Mouse (Mus musculus): ENCODE results near the gene H2-DMb2.
"Not testable (repeated sequence)": the region's sequence is repeated elsewhere in the genome, so short reads cannot be mapped to it uniquely, and the experiment has no call there.

The H2-DMb2 gene

DNA sequence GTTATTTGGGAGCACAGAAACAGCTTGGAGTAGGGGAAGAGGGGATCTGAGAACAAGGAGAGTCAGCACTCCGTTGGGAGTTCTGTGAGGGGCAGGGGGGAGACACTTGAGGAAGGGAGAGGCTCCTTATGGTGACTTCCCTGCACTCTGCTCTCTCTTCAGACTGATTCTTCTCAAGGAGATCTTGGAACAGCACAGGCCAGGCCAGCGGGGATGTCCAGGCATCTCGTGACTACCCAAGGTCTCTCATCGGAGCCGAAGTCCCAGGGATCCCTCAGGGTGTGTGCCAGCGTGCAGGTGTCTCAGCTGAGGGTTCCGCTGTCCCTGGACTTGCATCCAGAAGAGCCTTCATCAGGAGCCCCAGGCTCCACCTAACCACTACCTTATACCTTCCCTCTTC, 4.5 kb upstream of the H2-DMb2 start:
- DNase-seq, result no peak

DNA sequence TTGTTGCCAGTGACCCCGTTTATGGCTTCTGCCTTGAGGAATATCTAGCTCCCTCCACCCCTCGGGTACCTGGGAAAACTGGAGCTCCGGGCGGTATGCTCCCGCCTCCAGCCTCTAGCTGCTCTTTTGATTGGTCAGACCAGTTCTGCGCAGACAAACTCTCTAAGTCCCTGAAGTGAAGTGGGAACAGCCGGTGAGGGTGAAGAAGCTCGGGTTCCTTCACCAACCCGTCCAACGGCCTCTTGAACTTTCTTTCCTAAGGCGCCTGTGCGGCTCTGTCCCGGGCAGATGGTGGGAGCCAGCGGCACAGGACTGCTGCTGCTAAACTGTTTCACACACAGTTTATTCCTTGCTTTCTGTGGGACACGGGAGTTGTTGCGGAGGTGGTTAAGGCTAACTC, 3.7 kb upstream of the H2-DMb2 start:
- peak; percentile 72 for DNase-seq

DNA sequence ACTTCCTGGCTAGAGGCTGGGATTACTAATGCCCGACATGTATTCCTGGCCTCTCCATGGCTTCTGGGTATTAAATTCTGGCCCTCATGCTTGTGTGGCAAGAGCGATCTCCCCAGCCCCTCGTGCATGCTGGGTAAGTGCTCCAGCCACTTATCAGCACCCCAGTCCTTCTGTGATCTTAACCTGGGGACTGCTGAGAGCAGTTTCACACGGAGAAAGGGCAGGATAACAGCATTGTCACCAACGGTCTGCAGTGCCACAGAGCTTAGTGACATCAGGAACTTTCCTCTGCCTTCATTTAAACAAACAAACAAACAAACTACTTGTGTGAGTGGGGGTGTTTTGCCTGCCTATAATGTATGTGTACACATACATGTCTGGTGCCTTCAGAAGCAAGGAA, 2.9 kb upstream of the H2-DMb2 start:
- DNase-seq, result no peak

DNA sequence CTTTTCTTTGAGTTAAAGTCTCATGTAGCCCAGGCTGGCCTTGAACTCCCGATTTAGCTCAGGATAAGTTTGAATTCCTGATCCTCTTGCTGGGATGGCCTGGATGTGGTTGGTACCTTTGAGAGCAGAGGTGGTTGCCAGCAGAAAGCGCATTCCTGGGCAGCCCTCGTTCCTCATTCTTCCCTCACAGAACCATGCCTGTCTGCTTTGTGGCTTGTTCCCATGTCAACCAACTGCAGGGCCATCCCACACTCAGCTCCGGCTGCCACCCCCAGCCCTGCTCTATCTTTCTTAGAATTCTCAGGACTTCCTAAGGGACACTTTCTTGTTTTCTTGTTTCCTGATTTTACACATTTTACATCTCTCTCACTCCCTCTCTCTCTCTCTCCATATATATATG, 1.7 kb upstream of the H2-DMb2 start:
- DNase-seq, result no peak

DNA sequence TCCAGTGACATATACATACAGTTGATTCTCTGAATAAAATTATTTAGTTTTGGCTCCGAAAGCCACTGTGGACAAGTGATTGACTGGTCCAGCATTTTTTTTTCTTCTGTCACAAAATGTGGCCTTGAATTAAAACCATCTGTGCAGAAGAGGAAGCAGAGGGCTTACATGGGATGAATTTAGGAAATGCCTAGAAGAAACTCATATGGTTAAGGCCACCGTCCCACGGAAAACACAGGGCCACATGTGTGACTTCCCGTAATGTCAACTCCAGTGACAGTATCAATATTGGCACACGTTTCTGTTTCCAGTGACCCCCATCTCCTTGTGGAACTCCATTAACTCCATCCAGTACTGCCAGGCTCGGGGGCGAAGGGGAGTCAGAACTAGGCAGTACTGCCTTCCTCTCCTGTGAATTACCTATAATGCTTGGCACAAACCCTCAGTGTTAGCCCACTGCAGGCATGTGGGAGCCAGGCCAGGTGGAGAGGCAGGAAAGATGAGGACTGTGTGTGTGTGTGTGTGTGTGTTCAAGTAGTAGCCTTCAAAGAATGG, 574 bp upstream of the H2-DMb2 start:
- DNase-seq, result no peak

DNA sequence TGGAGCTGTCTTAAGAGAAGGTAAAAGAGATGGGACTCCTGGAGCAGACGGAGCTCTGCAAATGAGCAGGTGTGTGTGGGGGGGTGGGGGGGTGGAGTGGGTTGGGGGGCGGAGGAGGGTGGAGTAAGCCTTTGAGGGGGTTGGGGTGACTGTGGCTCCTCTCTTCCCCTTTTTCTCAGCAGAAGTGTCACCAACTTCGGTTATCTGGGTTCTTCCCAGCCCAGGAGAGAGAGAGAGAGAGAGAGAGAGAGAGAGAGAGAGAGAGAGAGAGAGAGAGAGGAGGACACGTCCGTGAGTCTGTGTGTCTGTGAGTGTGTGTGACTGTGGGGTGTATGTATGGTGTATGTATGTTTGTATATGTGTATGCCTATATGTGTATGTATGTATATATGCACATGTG, 354 bp downstream of the H2-DMb2 start:
- DNase-seq, result no peak

DNA sequence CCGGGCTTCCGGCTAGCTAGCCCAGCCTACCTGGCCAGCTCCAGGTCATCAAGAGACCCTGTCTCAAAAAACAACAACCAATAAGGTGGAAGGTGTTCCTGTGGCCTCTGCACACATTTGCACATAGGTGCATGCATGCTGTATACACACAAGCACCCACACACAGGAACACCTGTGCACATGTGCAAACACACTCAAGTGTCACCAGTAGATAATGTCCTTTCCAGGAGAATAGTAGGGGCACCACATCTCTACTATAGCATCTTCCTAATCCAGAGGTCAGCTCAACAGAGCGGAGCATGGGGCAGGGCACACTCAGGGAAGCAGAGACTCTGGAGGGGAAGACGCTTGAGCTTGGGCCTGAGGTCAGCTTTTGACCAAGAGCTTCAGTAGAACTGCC, 1.1 kb downstream of the H2-DMb2 start:
- not testable (repeated sequence) for DNase-seq

DNA sequence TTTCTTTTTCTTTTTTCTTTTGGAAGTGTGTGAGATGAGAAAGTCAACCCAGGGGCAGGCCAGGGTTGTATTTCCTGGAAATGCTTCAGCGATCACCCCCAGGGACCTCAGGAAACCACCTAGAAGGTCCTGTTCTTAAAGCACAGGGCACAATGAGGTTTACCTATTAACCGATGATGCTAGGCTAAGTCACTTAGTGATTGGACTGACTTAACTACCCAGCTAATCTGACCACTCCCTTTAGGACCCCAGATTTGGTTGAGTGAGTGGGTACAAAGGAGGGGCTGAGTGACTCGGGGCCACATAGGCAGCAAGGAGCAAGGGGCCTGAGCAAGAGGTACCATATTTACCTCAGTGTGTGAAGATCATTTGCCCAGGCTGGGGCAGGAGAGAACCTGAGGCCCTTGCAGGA, 1.9 kb downstream of the H2-DMb2 start:
- no peak for DNase-seq

DNA sequence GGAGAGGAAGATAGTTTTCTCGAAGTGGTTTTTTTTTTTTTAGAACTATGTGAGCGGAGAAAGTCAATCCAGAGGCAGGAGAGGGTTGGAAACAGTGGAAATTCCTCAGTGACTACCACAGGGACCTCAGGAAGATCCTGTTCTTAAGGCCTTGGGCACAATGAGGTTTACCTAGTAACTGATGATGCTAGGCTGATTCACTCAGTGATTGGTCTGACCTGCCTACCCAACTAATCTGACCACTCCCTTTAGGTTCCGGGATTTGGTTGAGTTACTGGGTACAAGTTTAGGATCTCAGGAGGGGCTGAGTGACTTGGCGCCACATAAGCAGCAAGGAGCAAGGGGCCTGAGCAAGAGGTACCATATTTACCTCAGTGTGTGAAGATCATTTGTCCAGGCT, 9.8 kb downstream of the H2-DMb2 start, which contains the start of gene H2-DMb1:
H2-DMb1 (plus strand) TSS at position 150 of the 400 bp plus-strand sequence.
- DNase-seq, result peak; percentile 81

DNA sequence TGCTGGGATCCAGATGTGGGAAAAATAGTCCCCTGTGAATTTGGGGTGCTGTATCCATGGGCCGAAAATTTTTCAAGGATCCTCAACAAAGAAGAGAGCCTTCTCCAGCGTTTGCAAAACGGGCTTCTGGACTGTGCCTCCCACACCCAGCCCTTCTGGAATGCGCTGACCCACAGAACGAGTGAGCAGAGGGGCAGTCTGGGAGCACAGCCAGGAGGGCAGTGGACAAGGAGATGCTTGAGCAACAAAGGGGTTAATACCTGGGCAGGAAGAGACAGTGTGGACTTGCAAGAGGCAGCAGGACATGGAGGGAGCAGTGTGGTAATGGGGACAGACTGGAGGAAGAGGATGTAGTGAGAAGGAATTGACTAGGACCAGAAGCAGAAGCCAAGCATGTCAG, 12.4 kb downstream of the H2-DMb2 start:
- DNase-seq, result peak; percentile 41

DNA sequence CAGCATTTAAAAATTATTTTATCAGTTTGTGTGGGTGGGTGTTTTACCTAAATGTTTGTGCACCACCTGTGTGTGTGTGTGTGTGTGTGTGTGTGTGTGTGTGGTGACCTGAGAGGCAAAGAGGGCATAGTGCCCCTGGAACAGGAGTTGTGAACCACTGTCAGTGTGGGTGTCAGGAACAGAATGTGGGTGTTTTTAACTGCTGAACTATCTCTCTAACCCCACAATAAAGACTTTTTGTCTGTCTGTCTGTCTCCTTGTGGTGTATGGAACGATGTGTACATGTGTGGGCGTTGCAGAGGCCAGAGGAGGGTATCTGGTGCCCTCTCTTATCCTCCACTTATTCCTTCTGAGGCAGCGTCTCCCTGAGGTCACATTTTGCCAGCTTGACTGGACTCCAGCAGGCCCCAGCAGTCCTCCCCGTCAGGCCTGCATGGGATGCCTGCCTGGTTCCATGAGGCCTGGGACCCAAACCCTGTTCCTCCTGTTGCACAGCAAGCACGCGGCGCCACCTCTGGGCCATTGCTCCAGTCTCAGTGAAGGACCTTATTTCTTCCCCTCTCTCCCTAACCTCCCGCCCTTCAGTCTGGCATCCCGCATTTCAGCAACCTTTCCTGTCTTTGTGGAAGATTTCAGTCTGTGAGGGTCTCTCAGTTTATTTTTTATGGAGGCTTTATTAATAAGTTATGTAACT, 21.2 kb downstream of the H2-DMb2 start:
- DNase-seq, result no peak

DNA sequence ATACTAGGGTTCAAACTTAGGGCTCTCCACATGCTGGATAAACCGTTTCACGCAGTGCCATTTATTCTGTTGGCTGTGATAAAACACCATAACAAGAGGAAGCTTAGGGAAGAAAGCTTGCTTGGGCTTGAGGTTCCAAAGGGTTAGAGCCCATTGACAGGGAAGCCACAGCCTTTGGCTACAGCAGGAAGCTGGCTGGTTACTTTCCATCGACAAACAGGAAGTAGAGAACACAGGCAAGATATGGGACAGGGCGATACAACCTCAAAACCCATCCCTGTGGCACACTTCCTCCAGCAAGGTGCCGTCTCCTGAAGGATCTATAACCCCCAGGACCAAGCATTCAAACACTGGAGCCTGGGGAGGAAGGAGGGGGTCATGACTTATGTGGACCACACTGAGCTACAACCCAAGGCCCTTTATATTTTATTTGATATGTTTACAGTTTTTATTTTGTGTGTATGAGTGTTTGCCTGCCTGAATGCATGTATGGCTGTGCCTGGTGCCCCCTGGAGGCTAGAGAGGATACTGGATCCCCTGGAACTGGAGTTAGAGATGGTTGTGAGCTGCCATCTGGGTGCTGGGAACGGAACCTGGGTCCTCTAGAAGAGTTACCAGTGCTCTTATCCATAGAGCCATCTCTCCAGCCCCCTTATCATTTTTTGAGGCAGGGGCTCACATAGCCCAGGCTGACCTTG, 22.1 kb downstream of the H2-DMb2 start:
- DNase-seq, result no peak

DNA sequence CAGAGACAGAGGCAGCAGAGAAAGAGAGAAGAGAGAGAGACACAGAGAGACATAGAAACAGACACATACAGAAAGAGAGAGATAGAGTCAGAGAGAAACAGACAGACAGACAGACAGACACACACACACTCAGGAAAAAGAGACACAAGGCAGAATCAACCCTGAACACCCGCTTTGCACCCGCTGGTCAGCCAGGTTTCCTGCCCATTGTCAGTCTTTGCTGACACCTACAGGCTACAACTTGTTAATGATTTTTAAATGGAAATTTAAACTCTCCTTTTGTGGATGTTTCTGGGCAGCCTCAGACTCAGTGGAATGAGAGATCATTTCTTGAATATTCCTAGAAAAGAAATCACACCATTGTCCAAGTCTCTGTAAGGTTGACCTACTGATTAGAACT, 26.2 kb downstream of the H2-DMb2 start:
- DNase-seq, result peak; percentile 50

DNA sequence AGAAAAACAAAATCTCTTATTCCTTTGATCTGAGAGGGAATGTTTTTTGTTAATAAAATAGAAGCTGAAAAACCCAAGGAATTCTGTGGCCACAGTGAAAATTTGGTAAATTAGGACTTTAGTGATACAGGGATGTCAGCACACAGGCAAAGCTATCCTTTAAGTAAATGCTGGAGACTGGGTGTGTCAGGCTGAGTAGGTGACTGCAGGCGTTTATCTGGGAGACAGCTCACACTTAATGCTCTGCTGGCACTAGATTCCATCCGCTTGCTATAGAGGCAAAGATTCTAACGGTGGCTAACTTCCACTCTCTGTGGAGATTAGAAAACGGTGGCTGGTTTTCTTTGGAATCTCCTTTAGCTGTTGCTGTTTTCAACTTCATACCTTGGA, 27.4 kb downstream of the H2-DMb2 start:
- no peak for DNase-seq

DNA sequence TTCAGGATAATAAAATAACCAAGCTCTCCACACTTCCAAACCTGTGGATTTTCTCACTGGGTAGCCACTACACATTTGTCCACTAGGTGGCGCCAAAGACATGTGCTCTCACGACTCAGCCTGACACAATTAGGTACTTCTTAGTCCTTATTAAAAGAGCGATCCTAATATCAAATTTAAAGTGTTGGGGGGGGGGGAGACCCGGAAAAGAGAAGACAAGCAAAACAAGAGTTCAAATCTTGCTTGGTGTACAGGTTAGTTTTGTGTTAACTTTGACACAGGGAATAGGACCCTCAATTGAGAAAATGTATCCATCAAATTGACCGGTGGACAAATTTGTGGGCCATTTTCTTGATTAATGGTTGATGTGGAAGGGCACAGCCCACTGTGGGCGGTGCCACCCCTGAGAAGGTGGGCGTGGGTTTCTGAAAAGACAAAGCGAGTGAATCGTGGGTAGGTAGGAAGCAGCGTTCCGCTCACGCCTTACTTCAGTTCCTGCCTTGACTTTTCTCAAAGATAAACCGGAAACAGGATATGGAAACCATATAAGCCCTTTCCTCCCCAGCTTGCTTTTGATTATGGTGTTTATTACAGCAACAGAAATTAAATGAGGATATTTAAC, 27.9 kb downstream of the H2-DMb2 start:
- DNase-seq, result peak; percentile 88

DNA sequence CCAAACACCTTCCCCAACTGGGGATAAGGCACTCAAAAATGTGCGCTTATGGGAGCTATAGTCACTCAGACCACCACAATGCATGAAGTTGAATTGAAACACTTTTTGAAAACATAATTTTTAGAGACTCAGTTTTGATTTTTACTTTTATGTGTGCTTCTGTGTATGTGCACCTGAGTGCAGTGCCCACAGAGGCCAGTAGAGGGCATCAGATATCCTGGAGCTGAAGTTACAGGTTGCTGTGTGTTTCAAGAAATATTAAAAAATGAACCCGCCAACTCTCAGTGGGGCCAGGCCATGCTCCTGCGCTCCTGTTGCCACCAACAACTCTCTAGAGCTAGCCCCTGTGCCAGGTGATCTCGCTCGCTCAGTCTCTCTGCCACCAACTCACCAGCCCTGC, 29.4 kb downstream of the H2-DMb2 start:
- no peak for DNase-seq

DNA sequence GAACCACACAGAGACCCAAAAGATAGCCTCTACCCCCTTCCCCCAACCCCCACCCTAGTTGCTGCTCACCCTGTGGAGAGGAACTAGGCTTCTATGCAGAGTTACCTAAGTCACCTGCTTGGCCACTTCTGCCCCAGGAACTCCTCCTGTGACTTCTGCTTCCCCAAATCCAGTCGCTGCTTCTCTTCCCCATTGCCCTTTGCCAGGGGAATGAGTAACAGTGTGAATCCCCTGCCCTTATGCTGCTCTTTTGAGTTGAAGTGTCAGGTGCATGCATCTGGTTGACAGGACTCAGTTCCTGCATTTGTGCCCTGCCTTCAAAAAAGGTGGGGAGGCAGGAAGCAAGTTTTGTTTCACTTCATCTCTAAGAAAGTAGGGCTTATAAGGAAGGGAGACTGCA, 31.0 kb downstream of the H2-DMb2 start:
- no peak for DNase-seq

DNA sequence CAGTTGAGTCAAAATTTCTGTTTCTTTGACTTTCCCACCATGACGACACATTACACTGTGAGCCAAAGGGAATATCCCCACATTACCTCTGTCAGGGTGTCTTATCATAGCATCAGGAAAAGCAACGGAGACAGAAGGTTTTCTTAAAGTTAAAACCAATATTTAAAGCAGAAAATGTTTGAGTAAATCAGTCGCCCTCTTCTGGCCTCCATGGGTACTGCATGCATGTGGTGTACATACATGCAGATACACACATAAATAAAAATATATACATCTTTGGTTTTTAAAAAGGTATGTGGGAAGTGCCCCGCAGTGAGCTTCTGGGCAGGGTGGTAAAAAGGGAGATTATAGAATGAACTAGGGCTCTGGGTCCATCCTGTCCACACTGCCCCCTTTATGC, 34.1 kb downstream of the H2-DMb2 start:
- DNase-seq, result no peak

DNA sequence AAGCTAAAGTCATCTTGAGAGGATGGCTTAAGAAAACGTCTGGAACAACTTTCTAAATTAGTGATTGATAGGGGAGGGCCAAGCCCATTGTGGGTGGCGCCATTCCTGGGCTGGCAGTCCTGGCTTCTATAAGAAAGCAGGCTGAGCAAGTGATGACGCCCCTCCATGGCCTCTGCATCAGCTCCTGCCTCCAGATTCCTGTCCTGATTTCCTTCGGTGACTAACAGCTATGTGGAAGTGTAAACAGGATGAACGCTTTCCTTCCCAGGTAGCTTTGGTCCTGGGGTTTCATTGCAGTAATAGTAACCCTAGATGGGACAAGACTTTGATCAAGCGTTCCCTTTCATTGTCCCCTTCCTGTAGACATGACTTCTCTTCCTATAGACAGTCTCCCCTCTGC, 35.9 kb downstream of the H2-DMb2 start:
- no peak for DNase-seq

DNA sequence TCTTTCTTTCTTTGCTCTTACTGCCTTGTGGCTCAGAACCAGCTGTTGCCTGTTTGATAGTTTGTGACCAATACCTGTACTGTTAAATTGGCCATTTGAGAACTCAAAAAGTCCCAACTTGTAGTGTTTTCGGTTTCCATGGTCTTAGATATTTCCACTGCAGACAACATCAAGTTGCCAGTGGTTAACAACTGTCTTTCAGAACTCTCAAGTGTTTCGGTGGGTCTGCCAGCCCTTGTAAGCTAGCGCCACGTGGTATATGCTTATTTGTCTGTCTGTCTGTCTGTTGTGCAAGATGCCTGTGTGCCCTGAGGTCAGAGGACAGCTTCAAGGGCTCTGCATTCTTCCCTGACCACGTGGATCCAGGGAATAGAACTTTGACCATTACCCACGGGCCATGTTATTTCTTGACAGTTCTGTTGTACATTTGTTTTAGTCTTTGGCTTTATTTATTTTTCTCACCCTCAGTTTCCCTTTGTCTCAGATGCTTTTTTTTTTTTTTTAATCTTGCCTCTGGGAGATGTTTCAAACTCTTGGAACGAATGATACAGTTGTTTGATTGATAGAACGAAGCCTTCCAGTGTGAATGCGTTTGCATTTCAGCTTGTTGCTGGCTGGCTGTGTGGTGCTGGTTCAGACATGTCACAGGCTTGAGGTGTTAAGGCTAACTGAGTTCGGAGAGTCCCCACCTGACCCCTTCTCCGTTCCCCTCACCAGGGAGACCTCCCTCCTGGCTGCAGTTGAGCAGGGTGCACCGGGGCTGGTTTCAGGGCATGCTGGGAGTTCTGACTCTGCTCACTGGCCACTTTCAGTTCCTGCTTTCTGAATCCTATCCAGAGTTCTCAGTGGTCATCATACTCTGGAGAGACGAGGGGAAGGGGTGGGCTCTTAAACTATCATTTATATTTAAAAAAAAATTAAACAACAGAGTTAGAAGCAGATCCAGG, 37.1 kb downstream of the H2-DMb2 start:
- no peak for DNase-seq

DNA sequence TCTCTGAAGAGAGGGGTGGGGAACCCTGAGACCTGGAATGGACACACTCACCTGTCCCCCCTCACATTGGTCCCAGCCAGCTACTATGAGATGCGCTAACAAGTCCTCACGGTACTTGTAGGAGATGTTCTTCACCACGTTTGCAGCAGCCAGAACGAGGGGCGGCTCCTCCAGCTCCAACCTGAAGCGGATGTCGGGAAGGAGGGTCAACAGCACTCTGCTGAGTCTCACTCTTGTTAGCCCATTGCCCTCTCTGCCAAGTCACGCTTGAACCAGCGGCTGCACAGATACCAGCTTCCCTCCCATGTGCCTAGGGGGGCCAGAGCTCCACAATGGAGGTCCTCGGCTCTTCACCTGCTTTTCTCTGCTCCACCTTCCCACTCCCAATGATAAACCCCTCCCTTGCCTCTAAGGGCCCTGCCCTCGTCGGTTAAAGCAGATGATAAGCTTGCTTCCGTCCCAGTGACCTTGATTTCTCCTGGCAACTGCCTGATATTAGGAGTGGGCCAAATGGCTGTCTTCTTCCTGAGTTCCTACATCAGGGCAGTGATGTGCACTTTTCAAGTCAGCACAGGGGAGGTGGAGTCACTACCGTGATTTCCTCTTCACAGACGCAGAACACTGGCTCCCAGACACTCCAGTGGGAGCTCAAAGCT, 40.6 kb downstream of the H2-DMb2 start:
- DNase-seq, result no peak

DNA sequence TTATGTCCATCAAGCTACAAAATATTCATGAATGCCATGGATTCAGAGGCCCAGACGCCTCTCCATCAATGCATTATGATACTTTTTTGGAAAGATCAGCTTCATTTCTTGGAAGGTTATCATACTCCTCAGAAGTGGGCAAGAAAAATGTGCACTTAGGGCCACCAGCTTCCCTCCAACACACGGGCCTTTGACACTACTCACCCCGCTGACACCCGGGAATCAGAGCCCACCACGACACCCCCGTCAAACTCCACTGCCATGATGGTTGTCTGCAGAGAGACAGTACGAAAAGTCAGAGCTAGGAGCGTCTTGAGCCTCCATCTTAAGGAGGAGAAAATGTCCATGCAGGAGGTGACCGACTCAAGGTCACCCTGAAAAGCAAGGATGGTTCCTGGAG, 42.4 kb downstream of the H2-DMb2 start:
- DNase-seq, result no peak

Data from kidney, postnatal 14 days (tissue).